8 mouse cellular contexts compared by ENCODE assay signal in genomic region chr6:117552006-117552667, GRCm38 (mm10).
A peak's percentile ranks its signal among the peaks of the same experiment; 100 is the strongest.
DNase-seq lines count a peak whose midpoint lies in the region; ATAC-seq and TF ChIP-seq lines count a peak whose summit lies in the region.

No protein-coding gene starts in this region.

- TF ChIP-seq CTCF in left cerebral cortex, adult 2 months (IDR thresholded peaks at IDR 0.05), result no peak

- H3K4me3 ChIP-seq in left cerebral cortex, adult 2 months, result no peak overlapping the region
- no peak overlapping the region for H3K4me3 ChIP-seq in forebrain, embryonic 10.5 days
- H3K4me3 ChIP-seq in limb, embryonic 14.5 days (replicated peaks; ENCODE audit: low read length), result no peak overlapping the region

- H3K9ac ChIP-seq in limb, embryonic 14.5 days (ENCODE audit: low read depth, low read length, severe bottlenecking), result no peak overlapping the region

- no peaks in the 10 kb centered on the region for H3K9me3 ChIP-seq in forebrain, embryonic 10.5 days
- H3K9me3 ChIP-seq in limb, embryonic 14.5 days (ENCODE audit: control insufficient read depth, low read length), result no peaks in the 10 kb centered on the region

- ATAC-seq in limb, embryonic 14.5 days (ENCODE audit: low FRiP score, low read depth), result peak; percentile 53; the same call in 1 of the 2 replicates
- no peak for ATAC-seq in granulocyte monocyte progenitor cell, adult 5-6 weeks (replicated peaks; ENCODE audit: poor library complexity, severe bottlenecking)

- H3K4me2 ChIP-seq in limb, embryonic 14.5 days (replicated peaks; ENCODE audit: low read depth, low read length, severe bottlenecking), result no peak overlapping the region

- WGBS in forebrain, embryonic 10.5 days, result 24% methylated on average over 6 of the region's 6 CpGs
- 32% methylated on average over 6 of the region's 6 CpGs for WGBS in limb, embryonic 14.5 days

- DNase-seq in left cerebral cortex, postnatal 10 days (ENCODE audit: extremely low spot score in 1 of 2, low spot score in 2 of 2), result peak; percentile 20 to 65
- no peak for DNase-seq in left cerebral cortex, adult 2 months (ENCODE audit: extremely low spot score in 1 of 2, low spot score in 2 of 2)
- DNase-seq in forebrain, embryonic 10.5 days (ENCODE audit: extremely low spot score, low spot score), result no peak
- peak; percentile 67 for DNase-seq in heart, postnatal 25 days (ENCODE audit: low spot score)
- peak; percentile 31 for DNase-seq in limb, embryonic 14.5 days (ENCODE audit: low spot score)
- peak; percentile 11 for DNase-seq in right cerebral cortex, postnatal 4 days
- no peak for DNase-seq in adrenal gland, adult 18-20 months (ENCODE audit: low spot score in 2 of 2)

- no peak for TF ChIP-seq POLR2A in limb, embryonic 14.5 days (IDR thresholded peaks at IDR 0.05; ENCODE audit: borderline replicate concordance, extremely low read depth, insufficient read depth, insufficient read length)

- peaks cover 29% of the 10 kb centered on the region for H3K27me3 ChIP-seq in forebrain, embryonic 10.5 days (ENCODE audit: poor library complexity, severe bottlenecking)
- H3K27me3 ChIP-seq in limb, embryonic 14.5 days (ENCODE audit: control insufficient read depth, insufficient read depth, low read length), result no peaks in the 10 kb centered on the region

- H3K27ac ChIP-seq in left cerebral cortex, adult 2 months, result no peak overlapping the region
- H3K27ac ChIP-seq in forebrain, embryonic 10.5 days, result 0 out of 2 replicates have a peak overlapping the region, but pooled peaks have one; percentile 40
- H3K27ac ChIP-seq in limb, embryonic 14.5 days (replicated peaks; ENCODE audit: low read depth, low read length), result no peak overlapping the region

- peaks cover 19% of the 10 kb centered on the region for H3K4me1 ChIP-seq in forebrain, embryonic 10.5 days
- H3K4me1 ChIP-seq in limb, embryonic 14.5 days (ENCODE audit: control insufficient read depth, insufficient read depth, low read length), result no peaks in the 10 kb centered on the region

- intact Hi-C loops in left cerebral cortex, postnatal 10 days (cut with DNase I), result no loop called here
- intact Hi-C loops in left cerebral cortex, adult 2 months (cut with DNase I), result no loop called here
- intact Hi-C loops in heart, postnatal 25 days (cut with DNase I), result loop anchor here (2.0 to 10.0 kb wide), 3 partner anchors 55 to 379 kb away; no protein-coding TSS in a partner anchor

- H3K36me3 ChIP-seq in forebrain, embryonic 10.5 days (replicated peaks), result no peaks in the 10 kb centered on the region
- no peaks in the 10 kb centered on the region for H3K36me3 ChIP-seq in limb, embryonic 14.5 days (ENCODE audit: control insufficient read depth, insufficient read depth, low read length)

Comparison
In these comparisons a context has a peak if more than half of its experiments do, and no peak if none do; other contexts are left out.
1. DNase-seq: peak in left cerebral cortex, postnatal 10 days (2 of 2), heart, postnatal 25 days (single experiment), limb, embryonic 14.5 days (single experiment) and right cerebral cortex, postnatal 4 days (single experiment); none in left cerebral cortex, adult 2 months (0 of 2), forebrain, embryonic 10.5 days (single experiment) and adrenal gland, adult 18-20 months (0 of 2).